Mouse (Mus musculus): ENCODE data around the gene Tshb. TPM values are rescaled to one million over a fixed set of nuclear protein-coding genes. Genes with fewer than 3 reads are reported as not detected.

Tshb gene
- polyA plus RNA-seq (2012; rRNA removed) = not detected in 2 replicates

GRCm38 (mm10) chr3:102782618-102783017, at the start of gene Tshb:
Tshb (minus strand) TSS chr3:102782718.

GRCm38 (mm10) chr3:102734313-102735030, 48.0 kb downstream of the Tshb start, which contains the start of gene Tspan2:
Tspan2 (plus strand) TSS chr3:102734529.

Other genes with a start within 250 kb of the Tshb start
- gene Tspan2, start 48.2 kb downstream of the Tshb start, polyA plus RNA-seq (2012; rRNA removed) = 0.99 and 2.0 TPM in 2 replicates
- not detected in 2 replicates for gene Sycp1, start 153.4 kb upstream of the Tshb start, polyA plus RNA-seq (2012; rRNA removed)
- not detected in 2 replicates for gene Nr1h5, start 181.4 kb upstream of the Tshb start, polyA plus RNA-seq (2012; rRNA removed)
- 7.2 and 8.5 TPM in 2 replicates for gene Sike1, start 213.0 kb upstream of the Tshb start, polyA plus RNA-seq (2012; rRNA removed)
- 2.1 and 4.8 TPM in 2 replicates for gene Csde1, start 237.7 kb upstream of the Tshb start, polyA plus RNA-seq (2012; rRNA removed)

All from stomach, adult 2 months (tissue).